Mouse (Mus musculus) spleen, adult 18-20 months (tissue): Measurements from ENCODE around the gene Riiad1.

Experiments
- DNase-seq, 2 experiments: peaks; one replicate each; pipeline ENCODE4 v3.0.0; 2022; ENCODE audit warnings: mixed read lengths in 2 of 2

Riiad1 gene

GRCm38 (mm10) chr3:94480291-94480884 is at the start of gene Riiad1:
TSS of gene Riiad1 (minus strand) at chr3:94480341.
- no peak for DNase-seq

GRCm38 (mm10) chr3:94526731-94527130 is 46.6 kb upstream of the Riiad1 start:
- DNase-seq = no peak

- DNase-seq = no peak
These were observed 26.5 kb upstream of the Riiad1 start for GRCm38 (mm10) chr3:94506664-94507063.

- DNase-seq = no peak
These were observed 22.1 kb upstream of the Riiad1 start for GRCm38 (mm10) chr3:94502243-94502642.

GRCm38 (mm10) chr3:94497162-94497561 is 17.0 kb upstream of the Riiad1 start:
- no peak for DNase-seq

GRCm38 (mm10) chr3:94487581-94487980 is 7.4 kb upstream of the Riiad1 start:
- DNase-seq = no peak

GRCm38 (mm10) chr3:94485922-94486321 is 5.8 kb upstream of the Riiad1 start:
- no peak for DNase-seq

GRCm38 (mm10) chr3:94483790-94484439 is 3.8 kb upstream of the Riiad1 start:
- no peak for DNase-seq

GRCm38 (mm10) chr3:94482764-94483385 is 2.7 kb upstream of the Riiad1 start:
- no peak for DNase-seq

- no peak for DNase-seq
These were observed 1.3 kb upstream of the Riiad1 start for GRCm38 (mm10) chr3:94481429-94481828.

GRCm38 (mm10) chr3:94479564-94479963 is 577 bp downstream of the Riiad1 start:
- no peak for DNase-seq

GRCm38 (mm10) chr3:94478591-94479169 is 1.5 kb downstream of the Riiad1 start:
- DNase-seq = no peak

- DNase-seq = no peak
These were observed 2.1 kb downstream of the Riiad1 start, which contains the start of gene Celf3 for GRCm38 (mm10) chr3:94477981-94478422. TSS of gene Celf3 (plus strand) at chr3:94478295.

GRCm38 (mm10) chr3:94477444-94477843 is 2.7 kb downstream of the Riiad1 start:
- no peak for DNase-seq

GRCm38 (mm10) chr3:94476301-94477035 is 3.7 kb downstream of the Riiad1 start:
- no peak for DNase-seq

- DNase-seq = no peak
These were observed 6.4 kb downstream of the Riiad1 start for GRCm38 (mm10) chr3:94473567-94474232.

- DNase-seq = no peak
These were observed 7.0 kb downstream of the Riiad1 start for GRCm38 (mm10) chr3:94473115-94473505.

- no peak for DNase-seq
These were observed 7.6 kb downstream of the Riiad1 start for GRCm38 (mm10) chr3:94472447-94473114.

GRCm38 (mm10) chr3:94468931-94469330 is 11.2 kb downstream of the Riiad1 start:
- DNase-seq = no peak

- no peak for DNase-seq
These were observed 14.3 kb downstream of the Riiad1 start for GRCm38 (mm10) chr3:94465632-94466430.
